Mouse (Mus musculus) CD4-positive, CD25-positive, alpha-beta regulatory T cell, adult 2 months (primary cell): ENCODE results near the gene Slc1a3.

ENCODE experiments used
- DNase-seq: peaks from one replicate; pipeline ENCODE4 v3.0.0-alpha.2; 2012; ENCODE audit warnings: low read depth, low spot score

Slc1a3 gene

GRCm38 (mm10) chr15:8710146-8711006 lies at the start of gene Slc1a3:
Slc1a3 (minus strand) TSS chr15:8710764.
- DNase-seq: peak; percentile 33

- no peak for DNase-seq
Measured at GRCm38 (mm10) chr15:8759026-8759425, 48.5 kb upstream of the Slc1a3 start.

- DNase-seq: no peak
Measured at GRCm38 (mm10) chr15:8756441-8756840, 45.9 kb upstream of the Slc1a3 start.

- DNase-seq: no peak
Measured at GRCm38 (mm10) chr15:8749762-8750161, 39.2 kb upstream of the Slc1a3 start.

- DNase-seq: no peak
Measured at GRCm38 (mm10) chr15:8748771-8749170, 38.2 kb upstream of the Slc1a3 start.

- no peak for DNase-seq
Measured at GRCm38 (mm10) chr15:8741593-8741992, 31.0 kb upstream of the Slc1a3 start.

GRCm38 (mm10) chr15:8740724-8741123 lies 30.2 kb upstream of the Slc1a3 start:
- no peak for DNase-seq

GRCm38 (mm10) chr15:8738156-8738555 lies 27.6 kb upstream of the Slc1a3 start:
- DNase-seq: no peak

GRCm38 (mm10) chr15:8734363-8734739 lies 23.8 kb upstream of the Slc1a3 start:
- DNase-seq: no peak

- DNase-seq: no peak
Measured at GRCm38 (mm10) chr15:8733669-8734362, 23.3 kb upstream of the Slc1a3 start.

GRCm38 (mm10) chr15:8728861-8729260 lies 18.3 kb upstream of the Slc1a3 start:
- no peak for DNase-seq

- DNase-seq: no peak
Measured at GRCm38 (mm10) chr15:8722386-8723100, 12.0 kb upstream of the Slc1a3 start.

- no peak for DNase-seq
Measured at GRCm38 (mm10) chr15:8721746-8722145, 11.2 kb upstream of the Slc1a3 start.

- DNase-seq: no peak
Measured at GRCm38 (mm10) chr15:8721005-8721404, 10.4 kb upstream of the Slc1a3 start.

GRCm38 (mm10) chr15:8718496-8718895 lies 7.9 kb upstream of the Slc1a3 start:
- DNase-seq: no peak

GRCm38 (mm10) chr15:8717021-8717571 lies 6.5 kb upstream of the Slc1a3 start:
- no peak for DNase-seq

- DNase-seq: peak; percentile 17
Measured at GRCm38 (mm10) chr15:8716330-8716964, 5.9 kb upstream of the Slc1a3 start.

GRCm38 (mm10) chr15:8715666-8716065 lies 5.1 kb upstream of the Slc1a3 start:
- DNase-seq: no peak

GRCm38 (mm10) chr15:8712433-8712984 lies 1.9 kb upstream of the Slc1a3 start:
- no peak for DNase-seq

- DNase-seq: no peak
Measured at GRCm38 (mm10) chr15:8711630-8712310, 1.2 kb upstream of the Slc1a3 start.

- DNase-seq: no peak
Measured at GRCm38 (mm10) chr15:8709578-8709977, 986 bp downstream of the Slc1a3 start.
